Mouse (Mus musculus): Measurements from ENCODE around the gene Stat3. TPM values are rescaled to one million over a fixed set of nuclear protein-coding genes. Genes with fewer than 3 reads are reported as not detected.

Stat3 gene
- polyA plus RNA-seq, 1 experiment from 2014 or later = 40.5 TPM

- no peaks in the 10 kb centered on the region for H3K36me3 ChIP-seq
Measured at GRCm38 (mm10) chr11:100840866-100841265, 98.5 kb downstream of the Stat3 start.

GRCm38 (mm10) chr11:100839523-100839922, 99.8 kb downstream of the Stat3 start:
- Histone ChIP-seq H3K4me3 (replicated peaks) (no peak overlapping the region), H3K9me3 (no peaks in the 10 kb centered on the region), H3K27me3 (no peaks in the 10 kb centered on the region), H3K27ac (no peak overlapping the region), H3K36me3 (no peaks in the 10 kb centered on the region), H3K4me2 (no peak overlapping the region), H3K9ac (replicated peaks) (no peak overlapping the region), H3K4me1 (replicated peaks) (no peaks in the 10 kb centered on the region)
- WGBS = 76% methylated on average over 8 of the region's 8 CpGs
- no peak for ATAC-seq (ENCODE audit: insufficient number of reproducible peaks, insufficient read depth, low FRiP score, low TSS enrichment, low read depth)

More at GRCm38 (mm10) chr11:100840866-100841265, 98.5 kb downstream of the Stat3 start:
- Histone ChIP-seq H3K9me3 (no peaks in the 10 kb centered on the region), H3K27me3 (no peaks in the 10 kb centered on the region), H3K9ac (replicated peaks) (no peak overlapping the region), H3K4me2 (no peak overlapping the region), H3K27ac (no peak overlapping the region), H3K4me1 (replicated peaks) (no peaks in the 10 kb centered on the region; the same call in 1 of the 2 replicates), H3K4me3 (replicated peaks) (no peak overlapping the region)
- WGBS = 60% methylated on average over 12 of the region's 12 CpGs
- no peak for ATAC-seq (ENCODE audit: insufficient number of reproducible peaks, insufficient read depth, low FRiP score, low TSS enrichment, low read depth)

GRCm38 (mm10) chr11:100838894-100839293, 100.4 kb downstream of the Stat3 start:
- Histone ChIP-seq H3K27ac (no peak overlapping the region), H3K4me1 (replicated peaks) (no peaks in the 10 kb centered on the region)
- 93% methylated on average over 9 of the region's 9 CpGs for WGBS

GRCm38 (mm10) chr11:100836923-100837702, 102.2 kb downstream of the Stat3 start:
- 86% methylated on average over 9 of the region's 9 CpGs for WGBS
- no peaks in the 10 kb centered on the region for H3K9me3 ChIP-seq
- ATAC-seq (ENCODE audit: insufficient number of reproducible peaks, insufficient read depth, low FRiP score, low TSS enrichment, low read depth) = no peak
- no peak overlapping the region for H3K9ac ChIP-seq (replicated peaks)
- H3K4me3 ChIP-seq (replicated peaks) = no peak overlapping the region
- H3K36me3 ChIP-seq = no peaks in the 10 kb centered on the region
- H3K4me1 ChIP-seq (replicated peaks) = 0 out of 2 replicates have a peak, but pooled peaks cover 6% of the 10 kb centered on the region
- H3K4me2 ChIP-seq = no peak overlapping the region
- no peak overlapping the region for H3K27ac ChIP-seq
- H3K27me3 ChIP-seq = no peaks in the 10 kb centered on the region

More at GRCm38 (mm10) chr11:100838894-100839293, 100.4 kb downstream of the Stat3 start:
- ATAC-seq (ENCODE audit: insufficient number of reproducible peaks, insufficient read depth, low FRiP score, low TSS enrichment, low read depth) = no peak
- Histone ChIP-seq H3K9ac (replicated peaks) (no peak overlapping the region), H3K36me3 (no peaks in the 10 kb centered on the region), H3K4me3 (replicated peaks) (no peak overlapping the region), H3K4me2 (no peak overlapping the region), H3K9me3 (no peaks in the 10 kb centered on the region), H3K27me3 (no peaks in the 10 kb centered on the region)

Other genes with a start within 250 kb of the Stat3 start
- 0.70 and 0.74 TPM in 2 replicates for gene Zfp385c, start 247.1 kb downstream of the Stat3 start, polyA plus RNA-seq (2016; fragmentation: Nextera tagmentation; extraction: Ambion mirVana)
- gene Dhx58, start 235.3 kb downstream of the Stat3 start, polyA plus RNA-seq (2016; fragmentation: Nextera tagmentation; extraction: Ambion mirVana) = 3.3 and 3.8 TPM in 2 replicates
- gene Kat2a, start 227.1 kb downstream of the Stat3 start, polyA plus RNA-seq (2016; fragmentation: Nextera tagmentation; extraction: Ambion mirVana) = 64.0 and 65.8 TPM in 2 replicates
- 0.47 TPM in 1 of 2 replicates, not detected in the other for gene Hspb9, start 225.7 kb downstream of the Stat3 start, polyA plus RNA-seq (2016; fragmentation: Nextera tagmentation; extraction: Ambion mirVana)
- 14.3 and 24.3 TPM in 2 replicates for gene Rab5c, start 201.3 kb downstream of the Stat3 start, polyA plus RNA-seq (2016; fragmentation: Nextera tagmentation; extraction: Ambion mirVana)
- not detected in 2 replicates for gene Kcnh4, start 179.6 kb downstream of the Stat3 start, polyA plus RNA-seq (2016; fragmentation: Nextera tagmentation; extraction: Ambion mirVana)
- not detected in 2 replicates for gene Hcrt, start 176.6 kb downstream of the Stat3 start, polyA plus RNA-seq (2016; fragmentation: Nextera tagmentation; extraction: Ambion mirVana)
- 5.4 and 6.8 TPM in 2 replicates for gene Ghdc, start 168.6 kb downstream of the Stat3 start, polyA plus RNA-seq (2016; fragmentation: Nextera tagmentation; extraction: Ambion mirVana)
- 20.4 and 20.6 TPM in 2 replicates for gene Stat5b, start 88.8 kb downstream of the Stat3 start, polyA plus RNA-seq (2016; fragmentation: Nextera tagmentation; extraction: Ambion mirVana)
- 4.0 and 5.5 TPM in 2 replicates for gene Stat5a, start 80.2 kb downstream of the Stat3 start, polyA plus RNA-seq (2016; fragmentation: Nextera tagmentation; extraction: Ambion mirVana)
- 38.4 and 48.2 TPM in 2 replicates for gene Cavin1, start 31.3 kb upstream of the Stat3 start, polyA plus RNA-seq (2016; fragmentation: Nextera tagmentation; extraction: Ambion mirVana)
- gene Atp6v0a1, start 69.9 kb upstream of the Stat3 start, polyA plus RNA-seq (2016; fragmentation: Nextera tagmentation; extraction: Ambion mirVana) = 26.9 and 29.4 TPM in 2 replicates
- 8.0 and 8.1 TPM in 2 replicates for gene Naglu, start 130.5 kb upstream of the Stat3 start, polyA plus RNA-seq (2016; fragmentation: Nextera tagmentation; extraction: Ambion mirVana)
- not detected in 2 replicates for gene Hsd17b1, start 138.9 kb upstream of the Stat3 start, polyA plus RNA-seq (2016; fragmentation: Nextera tagmentation; extraction: Ambion mirVana)
- gene Coasy, start 143.0 kb upstream of the Stat3 start, polyA plus RNA-seq (2016; fragmentation: Nextera tagmentation; extraction: Ambion mirVana) = 43.6 and 46.5 TPM in 2 replicates
- 40.4 and 43.1 TPM in 2 replicates for gene Mlx, start 147.7 kb upstream of the Stat3 start, polyA plus RNA-seq (2016; fragmentation: Nextera tagmentation; extraction: Ambion mirVana)
- 54.3 and 55.7 TPM in 2 replicates for gene Psmc3ip, start 155.9 kb upstream of the Stat3 start, polyA plus RNA-seq (2016; fragmentation: Nextera tagmentation; extraction: Ambion mirVana)
- gene Retreg3, start 180.4 kb upstream of the Stat3 start, polyA plus RNA-seq (2016; fragmentation: Nextera tagmentation; extraction: Ambion mirVana) = 18.8 and 19.1 TPM in 2 replicates
- 87.6 and 90.7 TPM in 2 replicates for gene Tubg1, start 180.4 kb upstream of the Stat3 start, polyA plus RNA-seq (2016; fragmentation: Nextera tagmentation; extraction: Ambion mirVana)
- gene Tubg2, start 216.4 kb upstream of the Stat3 start, polyA plus RNA-seq (2016; fragmentation: Nextera tagmentation; extraction: Ambion mirVana) = 6.3 and 6.4 TPM in 2 replicates
- gene Cntnap1, start 231.0 kb upstream of the Stat3 start, polyA plus RNA-seq (2016; fragmentation: Nextera tagmentation; extraction: Ambion mirVana) = 0.24 and 0.27 TPM in 2 replicates
- gene Plekhh3, start 231.8 kb upstream of the Stat3 start, polyA plus RNA-seq (2016; fragmentation: Nextera tagmentation; extraction: Ambion mirVana) = 5.3 and 7.0 TPM in 2 replicates
- 0.24 TPM in 1 of 2 replicates, not detected in the other for gene Ccr10, start 235.9 kb upstream of the Stat3 start, polyA plus RNA-seq (2016; fragmentation: Nextera tagmentation; extraction: Ambion mirVana)